Mouse (Mus musculus) ES-Bruce4 (cell line): ENCODE measurements around the gene Oas1h. TPM values are rescaled to one million over a fixed set of nuclear protein-coding genes. Genes with fewer than 3 reads are reported as not detected.

Experiments
- H3K27ac ChIP-seq: 2 replicates; pipeline ENCODE4 v1.5.1; 2012; ENCODE audit warnings: low read length, inconsistent platforms; ENCODE audit not compliant: insufficient read depth
- H3K27me3 ChIP-seq: 2 replicates; pipeline ENCODE4 v1.6.1; 2012; ENCODE audit warnings: mild to moderate bottlenecking, low read length, inconsistent platforms; ENCODE audit not compliant: control insufficient read depth, poor library complexity, insufficient read depth, severe bottlenecking
- H3K36me3 ChIP-seq: 2 replicates; pipeline ENCODE4 v1.6.1; 2012; ENCODE audit warnings: inconsistent platforms, mild to moderate bottlenecking, low read length, moderate library complexity; ENCODE audit not compliant: control insufficient read depth, poor library complexity, insufficient read depth, severe bottlenecking
- H3K4me1 ChIP-seq: one replicate; pipeline ENCODE4 v1.8.1; 2011; ENCODE audit warnings: low read length; ENCODE audit not compliant: control insufficient read depth, insufficient read depth
- H3K4me3 ChIP-seq: 2 replicates; pipeline ENCODE4 v1.5.1; 2011; ENCODE audit warnings: low read depth, mild to moderate bottlenecking, low read length
- H3K9ac ChIP-seq: 2 replicates; pipeline ENCODE4 v1.6.1; 2012; ENCODE audit warnings: low read depth, mild to moderate bottlenecking, inconsistent platforms; ENCODE audit not compliant: poor library complexity, severe bottlenecking
- H3K9me3 ChIP-seq: replicated peaks from 2 replicates; pipeline ENCODE4 v1.6.1; 2012; ENCODE audit warnings: mild to moderate bottlenecking, low read length, inconsistent platforms; ENCODE audit not compliant: control insufficient read depth, poor library complexity, insufficient read depth, severe bottlenecking
- CTCF ChIP-seq: IDR thresholded peaks from one replicate; pipeline ENCODE4 v1.8.1; 2011; ENCODE audit warnings: low read depth, low read length
- EP300 ChIP-seq: IDR thresholded peaks from 2 replicates; pipeline ENCODE4 v1.6.1; 2011; ENCODE audit warnings: low read depth, low read length; ENCODE audit not compliant: insufficient read depth
- POLR2A ChIP-seq: IDR thresholded peaks from one replicate; pipeline ENCODE4 v1.8.1; 2011; ENCODE audit warnings: low read length; ENCODE audit not compliant: insufficient read depth
- polyA plus RNA-seq: library from polyadenylated mRNA; stranded (reverse); fragments of >200 nt; gene quantifications from 2 replicates; pipeline ENCODE4 v1.2.4, GENCODE M21; 2011; ENCODE audit warnings: low read depth; ENCODE audit not compliant: missing spikeins, insufficient read depth, insufficient read length

Oas1h gene
- not detected in 2 replicates for polyA plus RNA-seq

DNA sequence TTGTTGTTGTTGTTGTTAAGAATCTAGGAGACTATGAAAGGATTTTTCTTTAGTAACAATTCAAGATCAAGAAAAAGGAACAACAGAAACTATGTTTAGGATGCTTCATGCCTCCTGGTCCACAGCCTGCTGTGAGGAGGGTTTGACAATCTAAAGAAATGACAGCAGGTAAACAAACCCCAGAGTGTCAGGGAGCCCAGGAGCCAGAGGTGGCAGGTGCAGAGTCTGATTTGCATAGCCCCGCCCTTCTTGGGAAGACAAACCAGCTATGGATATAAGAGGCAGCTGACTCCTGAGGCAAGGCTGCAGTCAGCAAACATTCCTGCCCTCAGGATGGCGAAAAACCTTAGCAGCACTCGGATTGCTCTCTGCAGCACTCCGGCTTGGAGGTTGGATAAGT lies at the start of gene Oas1h:
Gene Oas1h (plus strand): TSS at position 301 of the 400 bp plus-strand sequence.
- no peaks in the 10 kb centered on the region for H3K4me1 ChIP-seq
- H3K9ac ChIP-seq, result no peak within 1 kb of the TSS
- no peak within 1 kb of the TSS for H3K27ac ChIP-seq
- no peak within 1 kb of the TSS for H3K4me3 ChIP-seq
- H3K36me3 ChIP-seq, result no peaks in the 10 kb centered on the region
- no peaks in the 10 kb centered on the region for H3K27me3 ChIP-seq
- H3K9me3 ChIP-seq, result peaks cover 4% of the 10 kb centered on the region; the same call in 1 of the 2 replicates
- no peak for TF ChIP-seq CTCF
- no peak for TF ChIP-seq EP300
- no peak for TF ChIP-seq POLR2A

DNA sequence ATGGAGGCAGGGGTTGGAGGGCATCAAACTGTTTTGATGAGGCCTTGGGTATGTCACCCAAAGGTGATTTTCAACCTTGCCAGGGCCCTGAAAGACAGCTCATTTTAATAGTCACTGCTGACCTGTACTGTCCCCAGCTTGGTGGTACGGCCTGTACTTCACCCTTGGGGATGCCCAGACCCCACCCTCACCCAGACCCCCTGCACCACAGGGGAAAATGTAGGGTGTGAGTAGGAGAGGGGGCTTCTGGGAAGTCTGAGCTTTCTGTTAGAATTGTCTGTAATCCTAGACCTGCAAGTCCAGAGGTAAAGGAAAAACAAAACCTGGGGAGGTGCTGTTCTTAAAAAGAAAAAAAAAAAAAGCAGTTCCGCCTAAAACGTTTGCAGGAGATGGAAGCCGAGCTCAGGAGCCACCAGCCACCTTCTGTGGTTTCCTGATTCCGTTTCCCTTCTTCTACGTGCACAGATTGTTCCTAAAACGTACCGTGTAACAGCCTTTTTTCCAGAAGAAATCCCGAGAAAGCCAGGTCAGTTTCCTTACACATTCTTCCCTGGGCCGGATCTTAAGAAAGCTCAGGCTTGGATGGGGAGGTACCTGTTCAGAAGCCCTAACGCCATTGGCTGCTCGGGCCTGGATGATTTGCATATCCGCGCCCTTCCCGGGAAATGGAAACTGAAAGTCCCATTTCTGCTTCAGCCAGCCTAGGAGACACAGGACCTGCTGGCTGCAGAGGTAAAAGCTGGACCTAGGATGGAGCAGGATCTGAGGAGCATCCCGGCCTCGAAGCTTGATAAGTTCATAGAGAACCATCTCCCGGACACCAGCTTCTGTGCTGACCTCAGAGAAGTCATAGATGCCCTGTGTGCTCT lies 49.0 kb upstream of the Oas1h start, which contains the start of gene Oas1c:
Gene Oas1c (minus strand): TSS at position 564 of the 869 bp plus-strand sequence.
- H3K9me3 ChIP-seq, result no peaks in the 10 kb centered on the region

DNA sequence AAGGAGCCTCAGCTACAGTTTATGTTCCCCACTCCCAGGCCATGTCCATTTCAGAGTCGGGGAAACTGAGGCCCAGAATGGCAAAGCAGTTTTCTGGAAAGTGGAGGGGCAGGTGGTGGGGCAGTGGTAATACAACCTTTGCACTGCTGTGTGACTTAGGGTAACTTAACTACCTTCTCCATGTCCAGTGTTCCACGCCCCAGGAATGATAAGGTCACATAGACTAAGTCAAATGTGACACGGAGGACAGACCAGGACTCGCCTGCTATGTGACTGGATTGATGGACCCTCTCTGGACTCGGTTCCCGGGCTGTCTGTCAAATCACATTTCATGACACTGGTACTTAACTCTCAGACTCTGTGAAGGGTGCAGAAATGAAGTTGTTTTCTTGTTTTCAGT lies 48.2 kb upstream of the Oas1h start:
- H3K27ac ChIP-seq, result no peak overlapping the region
- TF ChIP-seq POLR2A (no peak), EP300 (no peak), CTCF (no peak)
- H3K36me3 ChIP-seq, result no peaks in the 10 kb centered on the region
- H3K27me3 ChIP-seq, result no peaks in the 10 kb centered on the region
- H3K4me3 ChIP-seq, result peak overlapping the region; percentile 19; the same call in 1 of the 2 replicates
- no peaks in the 10 kb centered on the region for H3K9me3 ChIP-seq
- H3K4me1 ChIP-seq, result no peaks in the 10 kb centered on the region
- H3K9ac ChIP-seq, result no peak overlapping the region

More for the DNA sequence above, 49.0 kb upstream of the Oas1h start, which contains the start of gene Oas1c:
- H3K9ac ChIP-seq, result peak within 1 kb of the TSS; percentile 64
- peak within 1 kb of the TSS; percentile 73 for H3K27ac ChIP-seq
- peak; percentile 51 for TF ChIP-seq POLR2A
- TF ChIP-seq CTCF, result no peak
- H3K4me3 ChIP-seq, result peak within 1 kb of the TSS; percentile 56
- H3K4me1 ChIP-seq, result no peaks in the 10 kb centered on the region
- H3K27me3 ChIP-seq, result no peaks in the 10 kb centered on the region
- no peaks in the 10 kb centered on the region for H3K36me3 ChIP-seq

DNA sequence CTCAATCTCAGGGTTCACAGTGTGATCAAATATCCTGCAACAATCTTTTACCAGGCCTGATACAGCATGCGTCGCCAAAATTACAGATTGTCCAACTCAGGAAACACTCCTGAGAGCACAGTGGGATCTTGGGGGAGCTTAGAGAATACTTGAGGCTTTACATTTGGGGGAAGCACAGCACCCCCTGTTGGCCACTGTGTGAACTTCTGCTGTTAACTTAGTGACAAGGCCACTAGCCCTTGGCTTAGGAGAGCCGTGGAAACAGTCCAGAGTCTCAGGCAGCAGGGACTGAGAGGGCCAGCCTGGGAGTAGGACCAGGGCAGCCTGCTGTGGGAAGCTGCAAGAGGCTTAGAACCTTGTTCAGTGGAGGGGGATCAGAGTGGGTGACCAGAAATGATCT lies 45.3 kb upstream of the Oas1h start:
- TF ChIP-seq EP300, result no peak
- peak; percentile 41 for TF ChIP-seq CTCF
- H3K27ac ChIP-seq, result no peak overlapping the region
- H3K36me3 ChIP-seq, result no peaks in the 10 kb centered on the region
- H3K4me3 ChIP-seq, result no peak overlapping the region
- H3K9me3 ChIP-seq, result no peaks in the 10 kb centered on the region
- H3K9ac ChIP-seq, result no peak overlapping the region
- no peaks in the 10 kb centered on the region for H3K27me3 ChIP-seq
- H3K4me1 ChIP-seq, result no peaks in the 10 kb centered on the region

DNA sequence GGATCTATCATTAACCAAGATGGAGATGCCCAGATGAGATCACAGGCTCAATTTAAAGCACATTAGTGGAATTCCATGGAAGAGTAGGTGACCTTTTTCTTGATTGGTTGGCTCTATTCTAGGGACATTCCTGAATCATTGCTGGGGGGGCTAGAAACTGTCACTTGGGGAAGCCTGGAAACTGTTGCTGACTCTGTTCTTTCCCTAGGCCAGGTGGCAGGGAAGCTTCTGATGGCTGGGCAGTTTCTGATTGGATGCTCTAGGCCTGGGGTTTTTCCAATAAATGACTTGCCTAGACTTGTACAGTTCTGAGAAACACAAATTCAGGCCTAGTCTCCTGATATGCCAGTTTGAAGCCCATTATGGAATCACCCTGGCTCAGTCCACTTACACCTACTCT lies 42.2 kb upstream of the Oas1h start:
- Histone ChIP-seq H3K4me1 (no peaks in the 10 kb centered on the region), H3K9ac (no peak overlapping the region), H3K27me3 (no peaks in the 10 kb centered on the region), H3K9me3 (no peaks in the 10 kb centered on the region), H3K27ac (no peak overlapping the region), H3K4me3 (no peak overlapping the region), H3K36me3 (no peaks in the 10 kb centered on the region)
- TF ChIP-seq CTCF (no peak), POLR2A (no peak), EP300 (no peak)

DNA sequence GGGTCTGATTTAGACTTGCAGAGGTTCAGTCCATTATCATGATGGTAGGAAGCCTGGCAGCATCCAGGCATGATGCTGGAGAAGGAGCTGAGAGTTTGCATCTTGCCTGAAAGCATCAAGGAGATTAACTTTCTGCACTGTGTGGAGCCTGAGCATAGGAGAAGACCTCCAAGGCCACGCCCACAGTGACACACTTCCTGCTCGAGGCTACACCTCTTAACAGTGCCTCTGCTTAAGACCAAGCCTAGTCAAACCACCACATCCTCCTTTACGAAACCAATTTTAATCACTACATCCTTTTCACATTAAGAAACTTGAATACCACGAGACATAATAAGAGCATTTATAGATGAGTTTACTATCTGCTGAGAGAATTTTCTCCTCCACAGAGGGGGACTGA lies 30.2 kb upstream of the Oas1h start:
- no peak overlapping the region for H3K27ac ChIP-seq
- H3K9ac ChIP-seq, result no peak overlapping the region

More for the DNA sequence above, 30.2 kb upstream of the Oas1h start:
- Histone ChIP-seq H3K9me3 (peaks cover 23% of the 10 kb centered on the region), H3K36me3 (no peaks in the 10 kb centered on the region), H3K4me1 (no peaks in the 10 kb centered on the region), H3K4me3 (no peak overlapping the region), H3K27me3 (peaks cover 12% of the 10 kb centered on the region)
- TF ChIP-seq CTCF (no peak), POLR2A (no peak), EP300 (no peak)
